Mouse (Mus musculus): ENCODE results near the gene BC049762.

The BC049762 gene

DNA sequence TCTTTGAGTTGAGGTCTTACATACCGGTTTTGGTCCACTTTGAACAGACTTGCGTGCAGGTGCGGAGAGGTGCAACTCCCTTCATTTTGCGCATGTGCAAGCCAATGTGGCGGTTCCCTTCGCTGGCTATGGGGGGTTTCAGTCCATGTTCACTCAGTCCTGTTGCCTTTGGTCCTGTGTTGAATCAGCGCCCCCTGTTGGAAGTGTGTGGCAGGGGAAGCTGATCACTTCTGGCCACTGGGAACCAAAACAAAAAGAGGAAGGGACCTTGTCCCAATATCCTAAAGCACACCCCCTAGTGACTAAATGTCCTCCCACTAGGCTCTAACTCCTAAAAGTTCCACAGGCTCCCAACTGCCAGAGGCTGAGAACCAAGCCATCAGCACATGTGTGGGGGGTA, 48.8 kb downstream of the BC049762 start:
- no peak for DNase-seq

DNA sequence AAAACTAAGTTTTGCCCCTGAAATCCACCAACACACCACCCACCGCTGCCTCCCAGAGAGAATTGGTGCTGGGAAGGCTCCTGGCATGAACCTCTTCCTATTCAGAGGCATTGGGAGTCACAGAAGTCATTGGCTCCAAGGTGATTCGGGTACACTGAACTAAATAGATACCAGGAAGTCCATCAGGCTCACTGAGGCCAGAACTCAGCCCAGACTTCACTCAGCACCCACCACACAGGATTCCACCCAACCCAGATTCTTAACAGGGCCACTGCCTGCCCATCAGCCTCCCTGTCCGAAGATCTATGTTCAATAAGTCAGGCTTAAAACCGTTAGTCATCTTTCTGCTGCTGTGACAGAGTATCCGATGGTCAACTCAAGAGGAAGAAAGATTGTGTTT, 51.4 kb downstream of the BC049762 start:
- DNase-seq: no peak

DNA sequence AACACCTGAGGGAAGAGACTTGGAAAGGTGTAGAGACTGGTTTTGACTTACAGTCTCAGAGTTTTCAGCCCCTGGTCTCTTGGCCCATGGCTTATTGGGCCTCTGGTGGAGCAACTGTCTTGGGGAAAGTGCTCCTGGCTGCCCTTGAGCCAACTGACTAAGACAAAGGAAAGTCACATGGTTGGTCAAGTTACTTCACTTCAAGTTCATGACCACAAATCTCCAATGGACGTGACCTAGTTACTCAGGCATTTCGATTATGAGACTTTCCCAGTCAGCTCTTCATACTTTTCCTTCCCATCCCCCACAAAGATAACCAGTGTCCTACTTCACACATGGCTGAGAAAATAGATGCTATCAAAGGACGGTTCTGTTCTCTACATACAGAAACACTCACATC, 55.1 kb downstream of the BC049762 start:
- DNase-seq: no peak
